Mouse (Mus musculus) neural tube, embryonic 11.5 days (tissue): ENCODE data around the gene Rbfox1. TPM values are rescaled to one million over a fixed set of nuclear protein-coding genes. Genes with fewer than 3 reads are reported as not detected.

Source experiments
- ATAC-seq: fragments of 200-750 bp; cut with Nextera tagmentation; 2 replicates; pipeline ENCODE4 v1.8.0; 2017; ENCODE audit warnings: moderate number of reproducible peaks, mild to moderate bottlenecking, moderate TSS enrichment, moderate library complexity; ENCODE audit not compliant: insufficient read depth, low FRiP score, low TSS enrichment
- DNase-seq: peaks from one replicate; pipeline ENCODE4 v3.0.0-alpha.2; 2015; ENCODE audit warnings: low spot score
- H3K27ac ChIP-seq: fragments of 300-500 bp; sonication (generic); 2 replicates; pipeline ENCODE4 v1.5.1; 2014; ENCODE audit warnings: low read depth, mild to moderate bottlenecking, low read length
- H3K27me3 ChIP-seq: fragments of 300-500 bp; sonication (generic); 2 replicates; pipeline ENCODE4 v1.6.1; 2014; ENCODE audit warnings: mild to moderate bottlenecking, low read length, mixed read lengths; ENCODE audit not compliant: control insufficient read depth, insufficient read depth
- H3K36me3 ChIP-seq: fragments of 300-500 bp; sonication (generic); 2 replicates; pipeline ENCODE4 v1.6.1; 2014; ENCODE audit warnings: mild to moderate bottlenecking, low read length, moderate library complexity, mixed read lengths; ENCODE audit not compliant: control insufficient read depth, insufficient read depth
- H3K4me1 ChIP-seq: fragments of 300-500 bp; sonication (generic); 2 replicates; pipeline ENCODE4 v1.6.1; 2014; ENCODE audit warnings: low read length, mixed read lengths; ENCODE audit not compliant: control insufficient read depth, insufficient read depth
- H3K4me2 ChIP-seq: fragments of 300-500 bp; sonication (generic); 2 replicates; pipeline ENCODE4 v1.6.1; 2014; ENCODE audit warnings: low read depth, mild to moderate bottlenecking, moderate library complexity
- H3K4me3 ChIP-seq: fragments of 300-500 bp; sonication (generic); 2 replicates; pipeline ENCODE4 v1.5.1; 2014; ENCODE audit warnings: low read depth, low read length
- H3K9ac ChIP-seq: fragments of 300-500 bp; sonication (generic); 2 replicates; pipeline ENCODE4 v1.6.1; 2014; ENCODE audit warnings: mild to moderate bottlenecking, low read length
- H3K9me3 ChIP-seq: fragments of 300-500 bp; sonication (generic); 2 replicates; pipeline ENCODE4 v1.6.1; 2016; ENCODE audit warnings: low read length; ENCODE audit not compliant: control insufficient read depth
- WGBS: fragments of 180-500 bp; shearing (Covaris S2); extraction: QIAGEN DNeasy Blood & Tissue Kit; methylation state at CpG from one replicate; pipeline ENCODE4 v1.1.7; 2014; 5-methylcytosine and 5-hydroxymethylcytosine counted together
- polyA plus RNA-seq: library from polyadenylated mRNA; unstranded; fragments of >200 nt; fragmentation: Nextera tagmentation; extraction: Ambion mirVana; gene quantifications from 2 replicates; pipeline ENCODE4 v1.2.1, GENCODE M21; 2014

Rbfox1 gene
- polyA plus RNA-seq, 1 experiment from 2014 or later: 32.9 TPM

GRCm38 (mm10) chr16:7433296-7433695 is 1548.1 kb downstream of the Rbfox1 start:
- DNase-seq: no peak
- H3K27ac ChIP-seq: no peak overlapping the region
- no peak overlapping the region for H3K9ac ChIP-seq
- no peak overlapping the region for H3K4me3 ChIP-seq
- no peaks in the 10 kb centered on the region for H3K27me3 ChIP-seq
- no peak for ATAC-seq
- no peaks in the 10 kb centered on the region for H3K9me3 ChIP-seq
- WGBS: 95% methylated on average over 6 of the region's 6 CpGs
- H3K4me1 ChIP-seq: no peaks in the 10 kb centered on the region
- no peak overlapping the region for H3K4me2 ChIP-seq
- H3K36me3 ChIP-seq: no peaks in the 10 kb centered on the region

GRCm38 (mm10) chr16:7446791-7447290 is 1561.7 kb downstream of the Rbfox1 start:
- no peak overlapping the region for H3K4me2 ChIP-seq
- WGBS: 77% methylated on average over 1 of the region's 1 CpGs
- H3K27ac ChIP-seq: no peak overlapping the region
- no peak for DNase-seq
- no peaks in the 10 kb centered on the region for H3K4me1 ChIP-seq
- H3K4me3 ChIP-seq: no peak overlapping the region
- ATAC-seq: no peak
- no peaks in the 10 kb centered on the region for H3K9me3 ChIP-seq
- no peaks in the 10 kb centered on the region for H3K27me3 ChIP-seq
- H3K36me3 ChIP-seq: no peaks in the 10 kb centered on the region
- no peak overlapping the region for H3K9ac ChIP-seq

GRCm38 (mm10) chr16:7447718-7448649 is 1562.8 kb downstream of the Rbfox1 start:
- Histone ChIP-seq H3K9me3 (no peaks in the 10 kb centered on the region), H3K4me3 (no peak overlapping the region), H3K36me3 (no peaks in the 10 kb centered on the region), H3K4me2 (no peak overlapping the region), H3K9ac (no peak overlapping the region), H3K27me3 (no peaks in the 10 kb centered on the region), H3K27ac (no peak overlapping the region), H3K4me1 (no peaks in the 10 kb centered on the region)
- no peak for ATAC-seq
- 77% methylated on average over 8 of the region's 8 CpGs for WGBS
- DNase-seq: no peak

- no peaks in the 10 kb centered on the region for H3K9me3 ChIP-seq
- DNase-seq: no peak
Measured at GRCm38 (mm10) chr16:7451193-7451592, 1566.0 kb downstream of the Rbfox1 start.

GRCm38 (mm10) chr16:7457571-7457970 is 1572.4 kb downstream of the Rbfox1 start:
- Histone ChIP-seq H3K4me1 (no peaks in the 10 kb centered on the region), H3K9me3 (no peaks in the 10 kb centered on the region), H3K9ac (no peak overlapping the region), H3K27me3 (no peaks in the 10 kb centered on the region), H3K27ac (no peak overlapping the region), H3K36me3 (no peaks in the 10 kb centered on the region), H3K4me2 (no peak overlapping the region), H3K4me3 (no peak overlapping the region)
- ATAC-seq (no peak), DNase-seq (no peak)
- WGBS: 91% methylated on average over 4 of the region's 4 CpGs

More at GRCm38 (mm10) chr16:7451193-7451592, 1566.0 kb downstream of the Rbfox1 start:
- no peak for ATAC-seq
- H3K4me2 ChIP-seq: no peak overlapping the region
- H3K36me3 ChIP-seq: no peaks in the 10 kb centered on the region
- 91% methylated on average over 3 of the region's 3 CpGs for WGBS
- H3K27me3 ChIP-seq: no peaks in the 10 kb centered on the region
- no peak overlapping the region for H3K4me3 ChIP-seq
- no peaks in the 10 kb centered on the region for H3K4me1 ChIP-seq
- H3K27ac ChIP-seq: no peak overlapping the region
- H3K9ac ChIP-seq: no peak overlapping the region
